Mouse (Mus musculus) lung, adult 2 months (tissue): ENCODE measurements at regions not wholly inside any gene's neighbourhood (a gene's known extent, or its start where the extent isn't known, plus 50 kb on each side); places are given as distances from the start of the nearest gene placed in this dataset.

ENCODE experiments used
- CTCF ChIP-seq: fragments of 200-500 bp; IDR thresholded peaks from 2 replicates; pipeline ENCODE4 v1.5.1; 2011; ENCODE audit warnings: mild to moderate bottlenecking, low read length, control low read depth; ENCODE audit not compliant: insufficient read depth
- POLR2A ChIP-seq: fragments of 200-500 bp; IDR thresholded peaks from 2 replicates; pipeline ENCODE4 v1.6.1; 2011; ENCODE audit warnings: low read depth, mild to moderate bottlenecking, control low read depth, low read length, borderline replicate concordance; ENCODE audit errors: extremely low read depth

- TF ChIP-seq CTCF: no peak
- TF ChIP-seq POLR2A: no peak
Measured at GRCm38 (mm10) chr9:33442266-33442665, 806.2 kb downstream of the Ets1 start.
